ENCODE assay signal across 9 mouse cellular contexts in genomic region chr1:74947986-74948670, GRCm38 (mm10). TPM values are rescaled to one million over a fixed set of nuclear protein-coding genes. Genes with fewer than 3 reads are reported as not detected.
DNase-seq lines count a peak whose midpoint lies in the region; ATAC-seq and TF ChIP-seq lines count a peak whose summit lies in the region.
"Had no signal": no experiment of that assay in that cellular context is flagged by ENCODE, and none has a peak within 500 bp of the region (broad histone marks: within the 10 kb centered on the region; RNA-seq: fewer than 3 reads in every experiment).

No protein-coding gene starts in this region.

- H3K27ac ChIP-seq in gastrocnemius, adult 2 months = no peak overlapping the region
- no peak overlapping the region for H3K27ac ChIP-seq in neural tube, embryonic 15.5 days (replicated peaks)

- peak overlapping the region; percentile 31; the same call in 1 of the 2 replicates for H3K9ac ChIP-seq in neural tube, embryonic 15.5 days (replicated peaks)

- H3K36me3 ChIP-seq in neural tube, embryonic 15.5 days = no peaks in the 10 kb centered on the region

- intact Hi-C loops in gastrocnemius, adult 2 months (cut with DNase I) = loop anchor here (2.0 to 5.0 kb wide), 2 partner anchors 69 to 304 kb away; no protein-coding TSS in a partner anchor
- intact Hi-C loops in gastrocnemius, postnatal 36 days (cut with DNase I) = loop anchor here (2.0 to 5.0 kb wide), 2 partner anchors 67 to 309 kb away; no protein-coding TSS in a partner anchor
- intact Hi-C loops in heart, postnatal 10 days (cut with DNase I) = loop anchor here (10.0 kb wide), 1 partner anchor 307 kb away; no protein-coding TSS in a partner anchor

- DNase-seq in gastrocnemius, adult 2 months = no peak
- DNase-seq in gastrocnemius, postnatal 36 days = no peak
- peak; percentile 49 for DNase-seq in embryo, embryonic 10 days (ENCODE audit: low spot score)
- peak; percentile 17 to 36 for DNase-seq in heart, postnatal 10 days
- DNase-seq in kidney, postnatal 4 days = peak; percentile 59 to 70
- DNase-seq in frontal cortex, postnatal 10 days (ENCODE audit: low spot score in 2 of 2) = no peak
- DNase-seq in left cerebral cortex, adult 18-20 months (ENCODE audit: low spot score in 2 of 2) = no peak

- H3K27me3 ChIP-seq in neural tube, embryonic 15.5 days (replicated peaks) = peaks cover 96% of the 10 kb centered on the region

- no peaks in the 10 kb centered on the region for H3K9me3 ChIP-seq in neural tube, embryonic 15.5 days (replicated peaks)

- H3K4me2 ChIP-seq in neural tube, embryonic 15.5 days = peak overlapping the region; percentile 55

- no peak for TF ChIP-seq CTCF in gastrocnemius, adult 2 months (IDR thresholded peaks at IDR 0.05)

- H3K4me1 ChIP-seq in neural tube, embryonic 15.5 days = peaks cover 47% of the 10 kb centered on the region

- ATAC-seq in neural tube, embryonic 15.5 days (ENCODE audit: low FRiP score) = no peak

- H3K4me3 ChIP-seq in gastrocnemius, adult 2 months = peak overlapping the region; percentile 60
- H3K4me3 ChIP-seq in neural tube, embryonic 15.5 days (replicated peaks) = peak overlapping the region; percentile 28

- 1% methylated on average over 41 of the region's 41 CpGs for WGBS in neural tube, embryonic 15.5 days

RNA-seq across cellular contexts. Expression of gene Ihh, which starts 3.3 kb away (rescaled TPM):
- under 1 TPM; 0.11 to 0.18 TPM for total RNA-seq in gastrocnemius, adult 2 months (2021)
- under 1 TPM; 0.12 to 0.20 TPM for total RNA-seq in gastrocnemius, postnatal 36 days (2021)
- total RNA-seq in heart, postnatal 10 days (2021) = under 1 TPM in 1 of 2 experiments, not detected in 1; 0.14 TPM
- 0.84 and 3.0 TPM in 2 replicates for polyA plus RNA-seq in neural tube, embryonic 15.5 days (2015; fragmentation: Nextera tagmentation; extraction: Ambion mirVana)
- total RNA-seq in left cerebral cortex, adult 18-20 months (2021) = under 1 TPM; 0.30 to 0.72 TPM

RNA-seq across cellular contexts. Expression of gene Cfap65, which starts 12.7 kb away (rescaled TPM):
- not detected for total RNA-seq in gastrocnemius, adult 2 months (2021)
- total RNA-seq in gastrocnemius, postnatal 36 days (2021) = not detected
- total RNA-seq in heart, postnatal 10 days (2021) = under 1 TPM in 1 of 2 experiments, not detected in 1; 0.05 TPM
- 0.41 and 0.43 TPM in 2 replicates for polyA plus RNA-seq in neural tube, embryonic 15.5 days (2015; fragmentation: Nextera tagmentation; extraction: Ambion mirVana)
- total RNA-seq in left cerebral cortex, adult 18-20 months (2021) = 1 to 10 TPM; 2.8 to 3.0 TPM
- polyA plus RNA-seq: C2C12 had no signal

RNA-seq across cellular contexts. Expression of gene Cryba2, which starts 55.2 kb away (rescaled TPM):
- not detected for total RNA-seq in gastrocnemius, adult 2 months (2021)
- total RNA-seq in gastrocnemius, postnatal 36 days (2021) = not detected
- not detected for total RNA-seq in heart, postnatal 10 days (2021)
- 0.41 and 1.5 TPM in 2 replicates for polyA plus RNA-seq in neural tube, embryonic 15.5 days (2015; fragmentation: Nextera tagmentation; extraction: Ambion mirVana)
- under 1 TPM in 1 of 2 experiments, not detected in 1; 0.80 TPM for total RNA-seq in left cerebral cortex, adult 18-20 months (2021)
- polyA plus RNA-seq: C2C12 had no signal

Comparison
In these comparisons a context has a peak if more than half of its experiments do, and no peak if none do; other contexts are left out.
1. DNase-seq: peak in embryo, embryonic 10 days (single experiment), heart, postnatal 10 days (2 of 2) and kidney, postnatal 4 days (2 of 2); none in gastrocnemius, adult 2 months (single experiment), gastrocnemius, postnatal 36 days (0 of 2), frontal cortex, postnatal 10 days (0 of 2) and left cerebral cortex, adult 18-20 months (0 of 2).